Mouse (Mus musculus): ENCODE data around the gene Cacna1e.

DNA sequence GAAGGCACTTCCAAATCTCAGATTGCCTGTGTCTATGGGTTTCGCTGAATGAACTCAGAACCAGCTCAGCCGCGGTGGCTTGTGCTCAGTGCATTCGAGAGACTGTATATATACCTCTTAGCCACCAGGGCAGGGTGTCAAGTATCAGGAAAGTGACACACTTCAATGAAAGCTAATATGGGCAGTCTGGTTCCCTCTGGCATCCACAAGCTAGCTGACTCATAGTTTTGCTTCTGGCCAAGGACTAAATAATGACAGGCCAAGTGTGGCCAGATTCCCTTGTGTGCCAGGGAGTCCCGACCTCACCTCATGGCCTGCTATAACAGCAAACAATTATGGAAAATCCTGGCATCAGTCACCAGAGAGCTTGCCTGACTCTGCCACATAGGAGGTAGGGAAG lies 422.8 kb downstream of the Cacna1e start:
- TF ChIP-seq POLR2A (IDR thresholded peaks at IDR 0.05; ENCODE audit: low read depth, low read length) (no peak), CTCF (conservative IDR thresholded peaks at IDR 0.05 in 1 of 2, IDR thresholded peaks at IDR 0.05 in 1 of 2; ENCODE audit: low read depth in 2 of 2, low read length in 2 of 2) (no peak), EP300 (IDR thresholded peaks at IDR 0.05; ENCODE audit: low read length) (no peak), CHD2 (IDR thresholded peaks at IDR 0.05; ENCODE audit: low read length) (no peak), JUND (conservative IDR thresholded peaks at IDR 0.05; ENCODE audit: low read depth, low read length) (no peak), RAD21 (IDR thresholded peaks at IDR 0.05; ENCODE audit: low read depth, low read length) (no peak), IRF4 (IDR thresholded peaks at IDR 0.05; ENCODE audit: low read depth, low read length) (no peak), USF1 (IDR thresholded peaks at IDR 0.05; ENCODE audit: low read depth, low read length) (no peak), MYC (IDR thresholded peaks at IDR 0.05; ENCODE audit: low read depth, low read length) (no peak), ZKSCAN1 (IDR thresholded peaks at IDR 0.05; ENCODE audit: borderline replicate concordance, low read depth, low read length) (no peak), RCOR1 (conservative IDR thresholded peaks at IDR 0.05; ENCODE audit: low read depth, low read length) (no peak), ZMIZ1 (IDR thresholded peaks at IDR 0.05; ENCODE audit: low read depth, low read length) (no peak), GABPA (IDR thresholded peaks at IDR 0.05; ENCODE audit: insufficient replicate concordance, low read depth, low read length) (no peak), ZNF384 (IDR thresholded peaks at IDR 0.05; ENCODE audit: low read depth, low read length) (no peak)
